Mouse (Mus musculus) liver, adult 2 months (tissue): ENCODE data around the gene Gm43518.

Experiments used
- CTCF ChIP-seq: fragments of 200-500 bp; IDR thresholded peaks from 2 replicates; pipeline ENCODE4 v1.5.1; 2011; ENCODE audit warnings: low read depth, low read length, control low read depth
- POLR2A ChIP-seq: fragments of 200-500 bp; IDR thresholded peaks from 2 replicates; pipeline ENCODE4 v1.6.1; 2011; ENCODE audit warnings: low read length, control low read depth; ENCODE audit not compliant: insufficient read depth; ENCODE audit errors: extremely low read depth

- no peak for TF ChIP-seq POLR2A
- TF ChIP-seq CTCF, result no peak
Observed at GRCm38 (mm10) chr5:123981250-123981554, 54.0 kb downstream of the Gm43518 start.
